Mouse (Mus musculus): ENCODE data around the gene Spata18. TPM values are rescaled to one million over a fixed set of nuclear protein-coding genes. Genes with fewer than 3 reads are reported as not detected.

Spata18 gene
- polyA plus RNA-seq, 1 experiment: 0.19 TPM

DNA sequence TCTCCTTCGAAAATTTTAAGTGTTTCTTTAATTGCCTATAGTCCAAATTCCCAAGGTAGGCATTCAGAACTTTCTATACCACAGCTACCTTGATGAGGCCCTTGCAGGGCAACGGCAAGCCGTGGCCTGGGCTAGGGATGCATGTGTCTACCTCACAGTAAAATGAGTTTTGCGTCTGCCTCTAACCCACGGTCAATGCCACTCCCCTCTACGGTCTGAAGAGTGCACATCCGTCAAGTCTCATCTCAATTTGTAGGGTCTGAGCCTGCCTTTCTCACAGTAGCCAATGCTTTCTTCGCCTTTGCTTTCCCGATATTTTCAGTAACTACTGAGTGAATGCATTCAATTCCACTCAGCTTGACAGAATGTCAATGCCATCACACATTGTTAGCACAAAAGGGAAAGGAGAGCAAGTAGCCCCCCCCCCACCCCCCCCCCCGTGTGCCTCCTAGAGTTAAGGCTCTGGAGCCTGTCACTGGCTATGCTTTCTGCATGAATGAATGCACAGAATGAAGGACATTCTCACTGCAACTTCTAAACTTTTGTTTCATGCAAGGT lies 20.1 kb upstream of the Spata18 start:
- WGBS: 75% methylated on average over 10 of the region's 10 CpGs
- peaks cover 11% of the 10 kb centered on the region for H3K4me1 ChIP-seq (replicated peaks; ENCODE audit: control insufficient read depth, insufficient read depth, low read length)
- no peaks in the 10 kb centered on the region for H3K27me3 ChIP-seq (ENCODE audit: control insufficient read depth, insufficient read depth, low read length)
- 0 out of 2 replicates have a peak, but pooled peaks cover 4% of the 10 kb centered on the region for H3K36me3 ChIP-seq (ENCODE audit: control insufficient read depth, insufficient read depth, low read length)
- no peak for DNase-seq
- H3K4me3 ChIP-seq (ENCODE audit: control insufficient read depth, insufficient read depth, low read length): no peak overlapping the region
- no peak overlapping the region for H3K27ac ChIP-seq (ENCODE audit: control insufficient read depth, insufficient read depth, low read length)
- TF ChIP-seq POLR2A (IDR thresholded peaks at IDR 0.05; ENCODE audit: control insufficient read depth, extremely low read depth, insufficient read depth, low read length, poor library complexity): no peak
- TF ChIP-seq CTCF (IDR thresholded peaks at IDR 0.05; ENCODE audit: borderline replicate concordance, control insufficient read depth, extremely low read depth, insufficient read depth, low read length, poor library complexity): no peak

DNA sequence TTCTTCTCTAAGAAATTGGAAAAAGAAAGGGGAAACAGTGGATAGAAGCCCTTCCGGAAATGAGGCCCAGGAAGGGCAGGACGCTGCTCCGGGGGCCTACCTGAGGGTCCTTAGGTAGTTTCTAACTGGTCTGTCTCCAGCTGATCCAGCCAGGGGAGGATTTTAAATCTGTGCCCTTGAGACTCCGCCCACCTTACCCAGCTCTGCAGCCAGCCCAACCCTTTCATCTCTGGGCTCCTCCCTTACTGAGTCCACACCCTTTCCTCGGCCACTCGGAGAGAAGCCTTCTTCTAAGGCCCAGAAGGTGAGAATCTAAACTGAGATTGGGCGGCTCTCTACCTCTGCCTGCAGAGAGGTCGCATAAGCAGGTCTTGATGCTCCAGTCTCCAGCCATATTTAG lies 18.9 kb upstream of the Spata18 start, which contains the start of gene Lrrc66:
Gene Lrrc66 (minus strand): TSS at position 236 of the 400 bp plus-strand sequence.
- peaks cover 11% of the 10 kb centered on the region for H3K4me1 ChIP-seq (replicated peaks; ENCODE audit: control insufficient read depth, insufficient read depth, low read length)
- 0 out of 2 replicates have a peak, but pooled peaks cover 4% of the 10 kb centered on the region for H3K36me3 ChIP-seq (ENCODE audit: control insufficient read depth, insufficient read depth, low read length)
- no peak within 1 kb of the TSS for H3K4me3 ChIP-seq (ENCODE audit: control insufficient read depth, insufficient read depth, low read length)
- DNase-seq: no peak
- H3K27me3 ChIP-seq (ENCODE audit: control insufficient read depth, insufficient read depth, low read length): no peaks in the 10 kb centered on the region
- no peak within 1 kb of the TSS for H3K27ac ChIP-seq (ENCODE audit: control insufficient read depth, insufficient read depth, low read length)
- no peak for TF ChIP-seq CTCF (IDR thresholded peaks at IDR 0.05; ENCODE audit: borderline replicate concordance, control insufficient read depth, extremely low read depth, insufficient read depth, low read length, poor library complexity)
- no peak for TF ChIP-seq POLR2A (IDR thresholded peaks at IDR 0.05; ENCODE audit: control insufficient read depth, extremely low read depth, insufficient read depth, low read length, poor library complexity)
- 91% methylated on average over 8 of the region's 8 CpGs for WGBS

DNA sequence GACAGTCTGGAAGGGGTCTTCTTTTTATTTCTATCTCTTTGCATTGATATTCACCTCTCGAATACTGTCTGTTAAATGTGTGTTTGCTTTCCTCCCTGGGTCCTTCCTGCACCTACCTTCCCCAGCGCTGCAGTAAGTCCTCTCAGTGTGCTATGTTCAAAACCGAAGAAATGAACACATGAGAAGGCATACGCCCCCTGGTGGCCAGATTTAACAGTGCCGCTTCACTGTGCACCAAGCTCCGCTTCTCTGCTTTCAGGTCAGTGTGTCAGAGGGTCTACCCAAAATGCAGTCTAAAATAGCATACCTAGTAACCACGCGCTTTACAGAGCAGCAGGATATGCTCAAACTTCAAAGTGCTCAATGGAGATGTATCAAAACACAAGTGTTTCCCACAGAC lies 18.0 kb upstream of the Spata18 start:
- DNase-seq: peak; percentile 76

DNA sequence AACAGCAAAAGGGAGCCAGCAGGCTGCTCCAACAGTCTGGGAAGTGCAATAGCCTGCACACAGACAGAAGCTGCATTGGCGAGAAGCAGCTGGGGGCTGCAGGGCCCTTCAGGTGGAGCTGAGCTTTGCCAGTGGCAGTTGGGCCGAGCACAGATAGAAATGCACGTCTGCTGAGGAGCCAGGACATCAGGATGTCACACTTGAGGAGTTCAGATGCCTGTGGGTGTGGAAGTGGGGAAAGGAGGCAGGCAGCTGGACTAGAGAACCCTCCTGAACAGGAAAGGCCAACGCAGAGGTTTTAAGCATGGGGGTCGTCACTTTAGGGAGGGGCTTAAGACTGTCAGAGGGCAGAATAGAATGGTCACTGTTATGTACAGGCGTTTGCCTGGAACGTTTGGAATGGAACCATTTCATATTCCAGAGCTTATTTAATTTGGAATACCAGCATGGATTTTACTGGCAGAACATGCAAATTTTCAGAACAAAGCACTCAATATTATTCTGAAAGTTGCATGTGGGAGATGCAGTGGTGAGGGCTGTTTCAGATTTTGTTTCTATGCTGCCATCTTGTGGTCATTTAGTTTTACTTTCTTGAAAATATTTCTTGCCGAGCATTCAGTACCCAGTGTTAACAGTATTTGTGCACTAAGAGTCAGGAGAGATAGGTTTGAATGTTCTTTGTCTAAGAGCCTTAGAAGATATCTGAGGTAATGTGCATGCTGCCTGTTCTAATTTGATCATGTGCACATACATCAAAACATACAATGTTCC lies 13.7 kb upstream of the Spata18 start:
- H3K27me3 ChIP-seq (ENCODE audit: control insufficient read depth, insufficient read depth, low read length): no peaks in the 10 kb centered on the region
- no peak for TF ChIP-seq POLR2A (IDR thresholded peaks at IDR 0.05; ENCODE audit: control insufficient read depth, extremely low read depth, insufficient read depth, low read length, poor library complexity)
- TF ChIP-seq CTCF (IDR thresholded peaks at IDR 0.05; ENCODE audit: borderline replicate concordance, control insufficient read depth, extremely low read depth, insufficient read depth, low read length, poor library complexity): no peak
- WGBS: 70% methylated on average over 8 of the region's 8 CpGs
- no peak overlapping the region for H3K4me3 ChIP-seq (ENCODE audit: control insufficient read depth, insufficient read depth, low read length)
- no peak for DNase-seq
- peaks cover 4% of the 10 kb centered on the region; the same call in 1 of the 2 replicates for H3K36me3 ChIP-seq (ENCODE audit: control insufficient read depth, insufficient read depth, low read length)
- H3K4me1 ChIP-seq (replicated peaks; ENCODE audit: control insufficient read depth, insufficient read depth, low read length): no peaks in the 10 kb centered on the region
- no peak overlapping the region for H3K27ac ChIP-seq (ENCODE audit: control insufficient read depth, insufficient read depth, low read length)

More for the DNA sequence above, 18.0 kb upstream of the Spata18 start:
- no peak overlapping the region for H3K27ac ChIP-seq (ENCODE audit: control insufficient read depth, insufficient read depth, low read length)
- TF ChIP-seq CTCF (IDR thresholded peaks at IDR 0.05; ENCODE audit: borderline replicate concordance, control insufficient read depth, extremely low read depth, insufficient read depth, low read length, poor library complexity) (0 out of 2 replicates have a peak, but pooled peaks have one; percentile 58), POLR2A (IDR thresholded peaks at IDR 0.05; ENCODE audit: control insufficient read depth, extremely low read depth, insufficient read depth, low read length, poor library complexity) (no peak)
- WGBS: 61% methylated on average over 8 of the region's 8 CpGs
- H3K4me1 ChIP-seq (replicated peaks; ENCODE audit: control insufficient read depth, insufficient read depth, low read length): peaks cover 11% of the 10 kb centered on the region
- H3K27me3 ChIP-seq (ENCODE audit: control insufficient read depth, insufficient read depth, low read length): no peaks in the 10 kb centered on the region
- no peak overlapping the region for H3K4me3 ChIP-seq (ENCODE audit: control insufficient read depth, insufficient read depth, low read length)
- 0 out of 2 replicates have a peak, but pooled peaks cover 4% of the 10 kb centered on the region for H3K36me3 ChIP-seq (ENCODE audit: control insufficient read depth, insufficient read depth, low read length)

DNA sequence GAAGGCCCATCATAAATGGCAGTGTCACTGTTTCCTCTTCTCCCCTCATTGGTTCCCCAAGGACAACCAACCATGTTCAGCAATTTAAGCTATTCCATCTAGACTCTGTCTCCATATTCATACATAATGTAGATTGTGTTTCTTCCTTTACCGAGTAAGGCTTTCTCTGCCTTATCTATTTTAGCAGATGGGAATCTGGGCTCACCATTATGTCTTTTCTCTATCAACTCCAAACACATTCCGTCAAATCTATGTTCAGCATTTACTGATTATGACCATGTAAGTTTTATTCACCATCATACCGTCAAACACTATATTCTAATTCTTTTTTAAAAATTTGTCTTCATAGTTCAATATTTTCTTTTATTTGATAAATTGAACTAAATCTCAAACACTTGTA lies 10.1 kb upstream of the Spata18 start:
- no peak for DNase-seq
- no peak overlapping the region for H3K4me3 ChIP-seq (ENCODE audit: control insufficient read depth, insufficient read depth, low read length)
- H3K27me3 ChIP-seq (ENCODE audit: control insufficient read depth, insufficient read depth, low read length): no peaks in the 10 kb centered on the region
- WGBS: 95% methylated on average over 3 of the region's 3 CpGs
- H3K27ac ChIP-seq (ENCODE audit: control insufficient read depth, insufficient read depth, low read length): no peak overlapping the region
- TF ChIP-seq POLR2A (IDR thresholded peaks at IDR 0.05; ENCODE audit: control insufficient read depth, extremely low read depth, insufficient read depth, low read length, poor library complexity): no peak
- no peak for TF ChIP-seq CTCF (IDR thresholded peaks at IDR 0.05; ENCODE audit: borderline replicate concordance, control insufficient read depth, extremely low read depth, insufficient read depth, low read length, poor library complexity)
- H3K36me3 ChIP-seq (ENCODE audit: control insufficient read depth, insufficient read depth, low read length): no peaks in the 10 kb centered on the region; the same call in 1 of the 2 replicates
- no peaks in the 10 kb centered on the region for H3K4me1 ChIP-seq (replicated peaks; ENCODE audit: control insufficient read depth, insufficient read depth, low read length)

DNA sequence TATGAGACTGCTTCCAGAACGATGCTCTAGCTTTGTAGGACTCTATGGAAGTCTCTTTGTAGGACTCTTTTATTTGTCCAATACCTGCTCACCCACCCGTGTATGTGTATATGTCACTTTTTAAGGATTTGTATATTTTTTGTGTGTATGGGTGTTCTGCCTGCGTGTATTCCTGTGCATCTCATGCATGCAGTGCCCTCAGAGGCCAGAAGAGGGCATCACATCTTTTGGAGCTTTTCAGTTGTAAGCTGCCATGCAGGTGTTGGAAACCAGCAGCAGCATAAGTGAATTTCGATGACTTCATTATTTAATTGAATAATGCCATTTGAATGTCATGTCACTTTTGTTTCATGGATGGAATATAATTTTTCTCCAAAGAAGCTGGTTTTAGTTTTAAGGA lies 9.1 kb upstream of the Spata18 start:
- no peak for TF ChIP-seq CTCF (IDR thresholded peaks at IDR 0.05; ENCODE audit: borderline replicate concordance, control insufficient read depth, extremely low read depth, insufficient read depth, low read length, poor library complexity)
- TF ChIP-seq POLR2A (IDR thresholded peaks at IDR 0.05; ENCODE audit: control insufficient read depth, extremely low read depth, insufficient read depth, low read length, poor library complexity): no peak
- Histone ChIP-seq H3K27ac (ENCODE audit: control insufficient read depth, insufficient read depth, low read length) (no peak overlapping the region), H3K27me3 (ENCODE audit: control insufficient read depth, insufficient read depth, low read length) (no peaks in the 10 kb centered on the region), H3K4me3 (ENCODE audit: control insufficient read depth, insufficient read depth, low read length) (no peak overlapping the region), H3K4me1 (replicated peaks; ENCODE audit: control insufficient read depth, insufficient read depth, low read length) (0 out of 2 replicates have a peak, but pooled peaks cover under 1% of the 10 kb centered on the region), H3K36me3 (ENCODE audit: control insufficient read depth, insufficient read depth, low read length) (no peaks in the 10 kb centered on the region; the same call in 1 of the 2 replicates)
- WGBS: 94% methylated on average over 4 of the region's 4 CpGs
- DNase-seq: peak; percentile 57

All from thymus, adult 2 months (tissue).